Mouse (Mus musculus) neural tube, embryonic 15.5 days (tissue): ENCODE measurements around the gene Emid1. TPM values are rescaled to one million over a fixed set of nuclear protein-coding genes. Genes with fewer than 3 reads are reported as not detected.

Source experiments
- ATAC-seq: fragments of 200-750 bp; cut with Nextera tagmentation; 2 replicates; pipeline ENCODE4 v1.8.0; 2017; ENCODE audit warnings: mild to moderate bottlenecking, moderate TSS enrichment, moderate library complexity; ENCODE audit not compliant: low FRiP score
- H3K27ac ChIP-seq: fragments of 300-500 bp; sonication (generic); replicated peaks from 2 replicates; pipeline ENCODE4 v1.5.1; 2015; ENCODE audit warnings: mild to moderate bottlenecking, inconsistent platforms
- H3K27me3 ChIP-seq: fragments of 300-500 bp; sonication (generic); replicated peaks from 2 replicates; pipeline ENCODE4 v1.6.1; 2015; ENCODE audit warnings: inconsistent platforms
- H3K36me3 ChIP-seq: fragments of 300-500 bp; sonication (generic); 2 replicates; pipeline ENCODE4 v1.6.1; 2015; ENCODE audit warnings: inconsistent platforms
- H3K4me1 ChIP-seq: fragments of 300-500 bp; sonication (generic); 2 replicates; pipeline ENCODE4 v1.6.1; 2015; ENCODE audit warnings: inconsistent platforms
- H3K4me2 ChIP-seq: fragments of 300-500 bp; sonication (generic); 2 replicates; pipeline ENCODE4 v1.6.1; 2015; ENCODE audit warnings: inconsistent platforms, mild to moderate bottlenecking, moderate library complexity
- H3K4me3 ChIP-seq: fragments of 300-500 bp; sonication (generic); replicated peaks from 2 replicates; pipeline ENCODE4 v1.5.1; 2015; ENCODE audit warnings: mild to moderate bottlenecking, inconsistent platforms
- H3K9ac ChIP-seq: fragments of 300-500 bp; sonication (generic); replicated peaks from 2 replicates; pipeline ENCODE4 v1.6.1; 2015; ENCODE audit warnings: mild to moderate bottlenecking, inconsistent platforms
- H3K9me3 ChIP-seq: fragments of 300-500 bp; sonication (generic); replicated peaks from 2 replicates; pipeline ENCODE4 v1.6.1; 2016; ENCODE audit warnings: inconsistent platforms
- WGBS: fragments of 180-500 bp; shearing (Covaris S2); methylation state at CpG from one replicate; pipeline ENCODE4 v1.1.7; 2015; ENCODE audit warnings: mixed read lengths; 5-methylcytosine and 5-hydroxymethylcytosine counted together
- polyA plus RNA-seq: library from polyadenylated mRNA; unstranded; fragments of >200 nt; fragmentation: Nextera tagmentation; extraction: Ambion mirVana; gene quantifications from 2 replicates; pipeline ENCODE4 v1.2.1, GENCODE M21; 2015

The Emid1 gene
- polyA plus RNA-seq, 1 experiment from 2014 or later: 20.1 TPM

GRCm38 (mm10) chr11:5139372-5139771 lies 12.7 kb downstream of the Emid1 start:
- H3K9me3 ChIP-seq: no peaks in the 10 kb centered on the region
- H3K4me2 ChIP-seq: no peak overlapping the region
- no peaks in the 10 kb centered on the region for H3K36me3 ChIP-seq
- no peak overlapping the region for H3K9ac ChIP-seq
- H3K27ac ChIP-seq: no peak overlapping the region
- H3K4me3 ChIP-seq: no peak overlapping the region
- 91% methylated on average over 9 of the region's 9 CpGs for whole genome bisulfite sequencing
- no peaks in the 10 kb centered on the region for H3K27me3 ChIP-seq
- peaks cover 10% of the 10 kb centered on the region for H3K4me1 ChIP-seq
- no peak for ATAC-seq

- Histone ChIP-seq H3K9me3 (no peaks in the 10 kb centered on the region), H3K36me3 (no peaks in the 10 kb centered on the region), H3K4me2 (no peak overlapping the region), H3K27ac (no peak overlapping the region), H3K27me3 (no peaks in the 10 kb centered on the region), H3K9ac (no peak overlapping the region), H3K4me1 (peaks cover 10% of the 10 kb centered on the region), H3K4me3 (no peak overlapping the region)
- ATAC-seq: no peak
- 96% methylated on average over 2 of the region's 2 CpGs for WGBS
Measured at GRCm38 (mm10) chr11:5138642-5139041, 13.4 kb downstream of the Emid1 start.

- Histone ChIP-seq H3K27me3 (no peaks in the 10 kb centered on the region), H3K4me2 (no peak overlapping the region), H3K4me3 (no peak overlapping the region), H3K9ac (no peak overlapping the region), H3K36me3 (no peaks in the 10 kb centered on the region), H3K4me1 (peaks cover 10% of the 10 kb centered on the region), H3K9me3 (no peaks in the 10 kb centered on the region), H3K27ac (no peak overlapping the region)
- WGBS: 78% methylated on average over 11 of the region's 11 CpGs
- ATAC-seq: no peak
Measured at GRCm38 (mm10) chr11:5135914-5136313, 16.1 kb downstream of the Emid1 start.

GRCm38 (mm10) chr11:5132751-5133150 lies 19.3 kb downstream of the Emid1 start:
- Histone ChIP-seq H3K9ac (no peak overlapping the region), H3K27ac (no peak overlapping the region), H3K27me3 (no peaks in the 10 kb centered on the region), H3K4me2 (no peak overlapping the region), H3K36me3 (no peaks in the 10 kb centered on the region), H3K4me1 (peaks cover 19% of the 10 kb centered on the region), H3K4me3 (no peak overlapping the region), H3K9me3 (no peaks in the 10 kb centered on the region)
- 80% methylated on average over 4 of the region's 4 CpGs for WGBS
- ATAC-seq: no peak

- Histone ChIP-seq H3K27me3 (no peaks in the 10 kb centered on the region), H3K36me3 (no peaks in the 10 kb centered on the region), H3K9me3 (no peaks in the 10 kb centered on the region), H3K9ac (no peak overlapping the region), H3K4me3 (no peak overlapping the region), H3K4me2 (no peak overlapping the region), H3K27ac (no peak overlapping the region), H3K4me1 (peaks cover 19% of the 10 kb centered on the region)
- ATAC-seq: no peak
- whole genome bisulfite sequencing: 51% methylated on average over 4 of the region's 4 CpGs
Measured at GRCm38 (mm10) chr11:5130111-5130665, 21.9 kb downstream of the Emid1 start.

GRCm38 (mm10) chr11:5129035-5129480 lies 23.0 kb downstream of the Emid1 start:
- WGBS: 10% methylated on average over 5 of the region's 5 CpGs
- Histone ChIP-seq H3K4me3 (no peak overlapping the region), H3K4me2 (no peak overlapping the region; the same call in 1 of the 2 replicates), H3K27ac (no peak overlapping the region; the same call in 1 of the 2 replicates), H3K9ac (no peak overlapping the region), H3K9me3 (no peaks in the 10 kb centered on the region), H3K27me3 (no peaks in the 10 kb centered on the region), H3K36me3 (no peaks in the 10 kb centered on the region), H3K4me1 (peaks cover 19% of the 10 kb centered on the region)
- peak; percentile 74 for ATAC-seq

- no peaks in the 10 kb centered on the region for H3K36me3 ChIP-seq
- peaks cover 19% of the 10 kb centered on the region for H3K4me1 ChIP-seq
- no peak overlapping the region for H3K27ac ChIP-seq
- H3K9ac ChIP-seq: no peak overlapping the region
- no peak overlapping the region for H3K4me2 ChIP-seq
- WGBS: 77% methylated on average over 4 of the region's 4 CpGs
- H3K9me3 ChIP-seq: no peaks in the 10 kb centered on the region
- no peaks in the 10 kb centered on the region for H3K27me3 ChIP-seq
- H3K4me3 ChIP-seq: no peak overlapping the region
- ATAC-seq: no peak
Measured at GRCm38 (mm10) chr11:5125713-5126112, 26.3 kb downstream of the Emid1 start.

GRCm38 (mm10) chr11:5114931-5115581 lies 37.0 kb downstream of the Emid1 start:
- Histone ChIP-seq H3K4me3 (no peak overlapping the region), H3K36me3 (no peaks in the 10 kb centered on the region; the same call in 1 of the 2 replicates), H3K27ac (no peak overlapping the region), H3K4me2 (no peak overlapping the region), H3K27me3 (no peaks in the 10 kb centered on the region), H3K9ac (no peak overlapping the region), H3K9me3 (no peaks in the 10 kb centered on the region), H3K4me1 (no peaks in the 10 kb centered on the region)
- WGBS: 29% methylated on average over 13 of the region's 13 CpGs
- no peak; the same call in 1 of the 2 replicates for ATAC-seq

GRCm38 (mm10) chr11:5113645-5114044 lies 38.4 kb downstream of the Emid1 start:
- H3K9me3 ChIP-seq: no peaks in the 10 kb centered on the region
- no peaks in the 10 kb centered on the region for H3K27me3 ChIP-seq
- H3K4me2 ChIP-seq: no peak overlapping the region
- H3K36me3 ChIP-seq: no peaks in the 10 kb centered on the region
- no peak overlapping the region for H3K9ac ChIP-seq
- no peaks in the 10 kb centered on the region for H3K4me1 ChIP-seq
- 85% methylated on average over 7 of the region's 7 CpGs for WGBS
- no peak overlapping the region for H3K4me3 ChIP-seq
- no peak overlapping the region for H3K27ac ChIP-seq
- ATAC-seq: no peak

- no peak overlapping the region for H3K4me2 ChIP-seq
- no peak overlapping the region for H3K27ac ChIP-seq
- no peak overlapping the region for H3K9ac ChIP-seq
- H3K27me3 ChIP-seq: no peaks in the 10 kb centered on the region
- ATAC-seq: no peak
- H3K4me3 ChIP-seq: no peak overlapping the region
- H3K9me3 ChIP-seq: no peaks in the 10 kb centered on the region
- no peaks in the 10 kb centered on the region for H3K4me1 ChIP-seq
- H3K36me3 ChIP-seq: peaks cover 9% of the 10 kb centered on the region; the same call in 1 of the 2 replicates
- WGBS: 78% methylated on average over 8 of the region's 8 CpGs
Measured at GRCm38 (mm10) chr11:5109441-5109840, 42.6 kb downstream of the Emid1 start.

- no peak overlapping the region for H3K4me3 ChIP-seq
- no peak overlapping the region for H3K4me2 ChIP-seq
- peaks cover 15% of the 10 kb centered on the region; the same call in 1 of the 2 replicates for H3K36me3 ChIP-seq
- no peak for ATAC-seq
- no peak overlapping the region for H3K9ac ChIP-seq
- 96% methylated on average over 4 of the region's 4 CpGs for WGBS
- no peaks in the 10 kb centered on the region for H3K9me3 ChIP-seq
- H3K27me3 ChIP-seq: no peaks in the 10 kb centered on the region
- peaks cover 20% of the 10 kb centered on the region for H3K4me1 ChIP-seq
- no peak overlapping the region for H3K27ac ChIP-seq
Measured at GRCm38 (mm10) chr11:5103986-5104509, 48.0 kb downstream of the Emid1 start.

GRCm38 (mm10) chr11:5102384-5102783 lies 49.7 kb downstream of the Emid1 start:
- Histone ChIP-seq H3K4me1 (peaks cover 25% of the 10 kb centered on the region), H3K4me2 (no peak overlapping the region), H3K27ac (no peak overlapping the region), H3K27me3 (no peaks in the 10 kb centered on the region), H3K36me3 (peaks cover 15% of the 10 kb centered on the region; the same call in 1 of the 2 replicates), H3K4me3 (no peak overlapping the region), H3K9me3 (no peaks in the 10 kb centered on the region), H3K9ac (no peak overlapping the region)
- WGBS: 86% methylated on average over 7 of the region's 7 CpGs
- ATAC-seq: no peak
